Mouse (Mus musculus) CH12.LX (cell line): ENCODE measurements around the gene Pi16.

Experiments
- CHD1 ChIP-seq: IDR thresholded peaks from 2 replicates; pipeline ENCODE4 v1.6.1; 2012; ENCODE audit warnings: low read depth, low read length, improper control_type of control experiment, inconsistent platforms
- CTCF ChIP-seq, 2 experiments: IDR thresholded peaks in 1 of 2; conservative IDR thresholded peaks in 1 of 2; 2 replicates each; pipeline ENCODE4 v1.5.1; 2011 to 2012; ENCODE audit warnings: low read depth in 2 of 2, low read length in 2 of 2, improper control_type of control experiment in 1 of 2, inconsistent platforms in 1 of 2, mild to moderate bottlenecking in 1 of 2, moderate library complexity in 1 of 2
- EP300 ChIP-seq: IDR thresholded peaks from 2 replicates; pipeline ENCODE4 v1.6.1; 2011; ENCODE audit warnings: low read length, improper control_type of control experiment
- MXI1 ChIP-seq: IDR thresholded peaks from 2 replicates; pipeline ENCODE4 v1.6.1; 2011; ENCODE audit warnings: mild to moderate bottlenecking, low read depth, low read length, improper control_type of control experiment
- NRF1 ChIP-seq: IDR thresholded peaks from 2 replicates; pipeline ENCODE4 v1.6.1; 2014; ENCODE audit warnings: low read depth, mild to moderate bottlenecking, inconsistent platforms, low read length, improper control_type of control experiment, moderate library complexity
- POLR2A ChIP-seq: IDR thresholded peaks from 2 replicates; pipeline ENCODE4 v1.6.1; 2011; ENCODE audit warnings: low read depth, mild to moderate bottlenecking, improper control_type of control experiment, low read length
- SMC3 ChIP-seq: IDR thresholded peaks from 2 replicates; pipeline ENCODE4 v1.6.1; 2011; ENCODE audit warnings: low read depth, low read length, improper control_type of control experiment
- TCF12 ChIP-seq: IDR thresholded peaks from 2 replicates; pipeline ENCODE4 v1.6.1; 2014; ENCODE audit warnings: low read depth, mild to moderate bottlenecking, inconsistent platforms, low read length, improper control_type of control experiment
- USF1 ChIP-seq: IDR thresholded peaks from 2 replicates; pipeline ENCODE4 v1.6.1; 2014; ENCODE audit warnings: low read depth, mild to moderate bottlenecking, inconsistent platforms, low read length, improper control_type of control experiment

- no peak for TF ChIP-seq USF1
- TF ChIP-seq SMC3 = no peak
- no peak for TF ChIP-seq MXI1
- no peak for TF ChIP-seq NRF1
- no peak for TF ChIP-seq EP300
- TF ChIP-seq CTCF (conservative IDR thresholded peaks at IDR 0.05 in 1 of 2, IDR thresholded peaks at IDR 0.05 in 1 of 2; ENCODE audit: low read depth in 2 of 2, low read length in 2 of 2) = no peak
- 0 out of 2 replicates have a peak, but pooled peaks have one; percentile 18 for TF ChIP-seq CHD1
- no peak for TF ChIP-seq TCF12
- no peak for TF ChIP-seq POLR2A
Measured at GRCm38 (mm10) chr17:29347126-29347644, 29.7 kb downstream of the Pi16 start.
